Mouse (Mus musculus): ENCODE data around the gene Hic2. TPM values are rescaled to one million over a fixed set of nuclear protein-coding genes. Genes with fewer than 3 reads are reported as not detected.

The Hic2 gene
- total RNA-seq, 2 experiments from 2014 or later = 0.60 to 0.96 TPM

GRCm38 (mm10) chr16:17269872-17270271, 36.5 kb downstream of the Hic2 start:
- no peak for ATAC-seq (replicated peaks; ENCODE audit: low FRiP score, poor library complexity, severe bottlenecking)

GRCm38 (mm10) chr16:17271124-17271523, 37.8 kb downstream of the Hic2 start:
- no peak for ATAC-seq (replicated peaks; ENCODE audit: low FRiP score, poor library complexity, severe bottlenecking)

GRCm38 (mm10) chr16:17271856-17272255, 38.5 kb downstream of the Hic2 start:
- no peak for ATAC-seq (replicated peaks; ENCODE audit: low FRiP score, poor library complexity, severe bottlenecking)

- ATAC-seq (replicated peaks; ENCODE audit: low FRiP score, poor library complexity, severe bottlenecking) = no peak
Observed at GRCm38 (mm10) chr16:17275721-17276120, 42.3 kb downstream of the Hic2 start, which contains the start of gene Tmem191c. Gene Tmem191c (plus strand): TSS chr16:17276077.

- peak; percentile 93 for ATAC-seq (replicated peaks; ENCODE audit: low FRiP score, poor library complexity, severe bottlenecking)
Observed at GRCm38 (mm10) chr16:17276164-17277151, 43.1 kb downstream of the Hic2 start.

- no peak for ATAC-seq (replicated peaks; ENCODE audit: low FRiP score, poor library complexity, severe bottlenecking)
Observed at GRCm38 (mm10) chr16:17277342-17278211, 44.2 kb downstream of the Hic2 start.

GRCm38 (mm10) chr16:17280471-17280870, 47.1 kb downstream of the Hic2 start:
- no peak for ATAC-seq (replicated peaks; ENCODE audit: low FRiP score, poor library complexity, severe bottlenecking)

- no peak for ATAC-seq (replicated peaks; ENCODE audit: low FRiP score, poor library complexity, severe bottlenecking)
Observed at GRCm38 (mm10) chr16:17283151-17283550, 49.8 kb downstream of the Hic2 start.

- no peak for ATAC-seq (replicated peaks; ENCODE audit: low FRiP score, poor library complexity, severe bottlenecking)
Observed at GRCm38 (mm10) chr16:17287103-17287502, 53.7 kb downstream of the Hic2 start.

GRCm38 (mm10) chr16:17291016-17291415, 57.6 kb downstream of the Hic2 start:
- no peak for ATAC-seq (replicated peaks; ENCODE audit: low FRiP score, poor library complexity, severe bottlenecking)

- ATAC-seq (replicated peaks; ENCODE audit: low FRiP score, poor library complexity, severe bottlenecking) = peak; percentile 69
Observed at GRCm38 (mm10) chr16:17292751-17293150, 59.4 kb downstream of the Hic2 start.

- ATAC-seq (replicated peaks; ENCODE audit: low FRiP score, poor library complexity, severe bottlenecking) = no peak
Observed at GRCm38 (mm10) chr16:17300818-17301217, 67.4 kb downstream of the Hic2 start.

- ATAC-seq (replicated peaks; ENCODE audit: low FRiP score, poor library complexity, severe bottlenecking) = no peak
Observed at GRCm38 (mm10) chr16:17303521-17304245, 70.3 kb downstream of the Hic2 start.

- ATAC-seq (replicated peaks; ENCODE audit: low FRiP score, poor library complexity, severe bottlenecking) = no peak
Observed at GRCm38 (mm10) chr16:17307461-17307860, 74.1 kb downstream of the Hic2 start.

- ATAC-seq (replicated peaks; ENCODE audit: low FRiP score, poor library complexity, severe bottlenecking) = no peak
Observed at GRCm38 (mm10) chr16:17309036-17309435, 75.7 kb downstream of the Hic2 start.

GRCm38 (mm10) chr16:17312531-17312930, 79.2 kb downstream of the Hic2 start:
- ATAC-seq (replicated peaks; ENCODE audit: low FRiP score, poor library complexity, severe bottlenecking) = no peak

Measured in erythroblast, adult 5-6 weeks (primary cell).